Mouse (Mus musculus) frontal cortex, postnatal 36 days (tissue): ENCODE measurements at regions not wholly inside any gene's neighbourhood (a gene's known extent, or its start where the extent isn't known, plus 50 kb on each side); places are given as distances from the start of the nearest gene placed in this dataset.

Experiments used
- DNase-seq, 2 experiments: peaks; one replicate each; pipeline ENCODE4 v3.0.0; 2022; ENCODE audit warnings: low spot score in 2 of 2

DNA sequence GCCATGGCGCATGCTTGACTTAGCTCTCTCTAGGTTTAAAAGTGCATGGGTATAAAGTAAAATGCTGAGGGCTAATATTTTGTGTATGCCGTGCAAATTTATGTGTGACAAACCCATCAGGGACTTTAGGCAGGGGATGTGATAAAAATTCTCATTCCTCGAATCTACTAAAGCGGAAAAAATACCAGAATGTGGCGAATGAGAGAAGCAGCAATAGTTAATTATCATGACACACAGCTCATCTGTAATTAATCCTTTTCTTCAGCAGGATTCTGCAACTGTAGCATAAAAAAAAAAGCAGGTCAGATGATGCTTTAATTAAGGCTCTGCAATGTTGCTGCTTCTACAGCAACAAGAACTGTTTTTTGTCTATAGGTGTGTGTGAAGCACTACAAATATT, 286.6 kb upstream of the Prkd1 start:
- no peak for DNase-seq

DNA sequence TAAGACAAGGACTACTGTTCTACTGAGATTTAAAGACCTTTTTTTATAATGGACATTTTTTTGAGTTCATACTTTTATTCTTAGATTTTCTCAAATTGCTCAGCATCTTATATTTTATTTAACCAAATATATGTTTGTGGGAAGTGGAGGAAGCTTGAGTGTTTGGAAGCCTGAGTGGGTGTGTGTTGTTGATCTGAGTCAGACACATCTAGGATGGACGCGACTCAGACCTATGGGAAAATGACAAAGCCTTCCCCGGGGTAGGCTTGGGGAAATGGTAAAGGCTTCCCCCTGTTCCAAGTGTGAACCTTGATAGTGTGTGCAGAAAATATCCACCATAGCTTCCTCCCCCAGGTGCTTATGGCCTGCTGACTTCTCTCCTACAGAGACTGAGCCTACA, 283.6 kb upstream of the Prkd1 start:
- no peak for DNase-seq

DNA sequence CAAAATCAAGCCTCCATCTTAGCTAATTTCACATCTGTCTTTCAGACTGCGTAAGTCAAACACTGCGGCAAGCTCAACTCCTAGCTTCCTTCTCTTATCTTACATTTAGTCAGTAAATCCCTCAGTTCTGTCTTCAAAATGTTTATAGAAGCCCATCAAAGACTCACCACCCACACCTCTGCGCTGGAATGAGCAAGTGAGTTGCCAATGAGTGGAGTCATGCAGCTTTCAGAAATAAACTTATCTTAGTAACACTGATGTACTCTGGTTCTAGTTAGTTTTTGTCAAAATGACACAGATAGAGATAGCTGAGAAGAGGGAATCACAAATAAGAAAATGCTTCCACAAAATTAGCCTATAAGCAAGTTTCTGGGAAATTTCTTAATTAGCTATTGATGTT, 280.7 kb upstream of the Prkd1 start:
- DNase-seq = peak in 1 of 2 experiments; percentile 21

- DNase-seq = no peak
These were observed 277.3 kb upstream of the Prkd1 start for GRCm38 (mm10) chr12:50926234-50926633.

DNA sequence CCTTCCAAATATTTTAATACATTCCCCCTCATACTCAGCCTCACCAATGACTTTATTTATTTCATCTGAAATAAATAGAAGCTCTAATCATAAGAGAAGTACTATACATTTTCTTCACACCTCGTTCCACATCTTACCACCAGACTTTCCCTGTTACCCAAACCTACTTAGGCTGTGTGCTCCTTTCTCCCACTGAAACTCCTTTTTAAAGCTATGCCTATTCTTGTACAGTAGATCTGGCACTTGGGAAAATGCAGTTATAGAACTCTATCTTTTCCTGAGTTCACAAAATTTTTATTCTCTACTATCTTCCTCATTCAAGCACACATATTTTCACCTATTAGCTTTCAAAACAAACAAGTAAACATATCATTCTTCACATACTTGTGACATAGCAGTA, 272.8 kb upstream of the Prkd1 start:
- DNase-seq = no peak

GRCm38 (mm10) chr12:50899609-50900447, 250.9 kb upstream of the Prkd1 start:
- DNase-seq = no peak

DNA sequence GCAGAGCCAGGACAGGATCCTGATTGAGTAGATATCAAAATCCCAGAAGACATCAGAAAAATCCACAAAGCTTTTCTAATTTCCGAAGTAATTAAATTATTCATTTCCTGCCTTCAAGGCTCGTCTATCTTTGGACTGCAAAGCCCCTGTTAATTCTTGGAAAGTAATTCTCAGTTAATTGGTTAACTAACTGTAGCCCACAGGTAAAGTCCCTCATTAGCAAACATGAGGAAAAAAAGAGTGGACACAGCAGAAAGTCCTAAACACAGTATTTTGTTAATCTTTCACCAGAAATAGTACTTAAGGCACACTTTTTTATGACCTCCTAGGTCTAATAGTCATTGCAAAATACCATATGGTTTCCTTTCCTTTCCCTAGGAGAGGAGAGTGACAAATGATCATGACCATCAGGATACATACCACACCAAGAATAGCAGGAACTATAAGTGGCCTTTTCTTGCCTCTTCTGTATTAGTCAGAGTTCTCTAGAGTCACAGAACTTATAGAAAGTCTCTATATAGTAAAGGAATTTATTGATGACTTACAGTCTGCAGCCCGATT, 248.8 kb upstream of the Prkd1 start:
- no peak for DNase-seq

DNA sequence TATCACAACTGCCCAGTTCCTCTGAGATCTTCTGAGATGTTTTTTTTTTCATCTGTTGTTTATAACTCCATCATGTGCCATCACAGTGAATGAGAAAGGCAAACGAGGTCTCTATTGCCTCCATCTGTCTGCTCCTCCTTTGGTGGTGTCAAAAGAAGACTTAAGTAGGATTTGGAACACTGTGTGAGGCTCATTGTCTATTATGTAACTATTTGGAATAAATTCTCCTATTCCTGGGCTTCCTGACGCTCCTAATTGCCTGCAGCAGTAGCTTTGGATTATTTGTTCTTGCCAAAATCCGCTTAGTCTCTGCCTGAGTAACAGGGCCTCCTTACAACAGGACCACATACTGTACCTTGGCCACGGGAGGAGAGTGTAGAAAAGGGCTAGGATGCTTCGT, 244.7 kb upstream of the Prkd1 start:
- peak in 1 of 2 experiments; percentile 6 for DNase-seq

DNA sequence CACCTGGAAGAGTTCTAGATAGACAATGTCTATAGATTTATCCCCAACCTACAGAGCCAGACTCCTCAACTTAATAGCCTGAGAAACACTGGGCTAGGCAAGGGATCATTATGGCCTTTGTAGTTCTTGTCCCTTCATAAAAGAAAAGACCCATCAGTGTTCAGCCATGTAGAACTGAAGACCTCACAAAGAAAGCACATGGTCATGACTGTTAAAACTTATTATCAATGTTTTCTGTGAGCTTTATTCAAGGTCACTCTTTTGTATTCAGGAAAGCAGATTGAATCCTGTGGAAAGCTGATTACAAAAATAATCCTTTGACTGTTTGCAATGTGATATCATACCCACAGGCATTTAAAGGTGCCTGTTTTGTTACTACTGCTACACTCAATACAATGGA, 226.9 kb upstream of the Prkd1 start:
- DNase-seq = no peak

GRCm38 (mm10) chr12:50874024-50874398, 225.1 kb upstream of the Prkd1 start:
- DNase-seq = no peak

- no peak for DNase-seq
These were observed 224.6 kb upstream of the Prkd1 start for GRCm38 (mm10) chr12:50873390-50874023.

- DNase-seq = no peak
These were observed 202.7 kb upstream of the Prkd1 start for GRCm38 (mm10) chr12:50851644-50852043.

DNA sequence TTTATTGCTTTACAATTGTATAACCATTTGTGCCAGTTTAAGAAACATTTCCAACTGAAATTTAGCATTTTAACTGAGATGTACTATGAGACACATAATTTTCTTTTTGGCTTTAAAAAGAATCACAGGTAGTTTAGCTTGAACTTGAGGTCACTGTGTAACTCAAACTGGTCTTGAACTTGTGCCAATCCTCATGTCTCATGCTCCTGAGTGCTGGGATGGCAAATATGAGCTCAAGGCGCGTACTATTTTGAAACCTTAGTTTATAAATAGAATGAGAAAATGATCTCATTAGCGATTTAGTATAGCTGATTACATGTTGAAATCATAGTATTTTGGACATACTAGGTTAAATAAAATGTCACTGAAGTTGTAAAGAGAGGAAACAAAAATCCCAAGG, 199.1 kb upstream of the Prkd1 start:
- no peak for DNase-seq

- DNase-seq = peak in 1 of 2 experiments; percentile 4
These were observed 193.8 kb upstream of the Prkd1 start for GRCm38 (mm10) chr12:50842744-50843143.

GRCm38 (mm10) chr12:50839391-50839790, 190.5 kb upstream of the Prkd1 start:
- DNase-seq = no peak

DNA sequence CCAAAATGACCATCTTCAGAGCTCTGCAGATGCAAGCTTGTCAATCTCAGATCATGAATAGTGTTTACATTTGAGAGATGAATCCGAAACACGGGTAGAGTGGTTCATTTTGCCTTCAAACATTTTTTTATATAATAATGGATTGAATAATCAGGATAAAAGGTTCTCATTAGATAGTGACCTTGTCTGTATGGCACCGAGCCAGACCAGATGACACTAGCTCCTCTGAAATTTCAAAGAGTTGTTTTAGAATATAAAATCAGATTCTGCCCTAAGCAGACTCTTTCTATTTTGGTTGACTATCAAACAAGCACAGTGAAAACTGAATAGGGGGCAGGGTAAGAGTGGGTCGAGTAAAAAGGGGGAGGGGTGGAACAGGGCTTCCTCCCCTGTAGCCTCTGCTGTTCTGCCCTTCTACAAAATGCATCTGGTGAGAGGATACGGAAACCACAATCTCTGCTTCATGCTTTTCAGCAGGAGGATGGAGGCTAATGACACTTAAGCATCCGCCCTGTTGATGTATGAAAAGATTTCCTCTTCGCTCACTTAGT, 159.9 kb upstream of the Prkd1 start:
- no peak for DNase-seq

GRCm38 (mm10) chr12:50804391-50804790, 155.5 kb upstream of the Prkd1 start:
- DNase-seq = peak in 1 of 2 experiments; percentile 36

DNA sequence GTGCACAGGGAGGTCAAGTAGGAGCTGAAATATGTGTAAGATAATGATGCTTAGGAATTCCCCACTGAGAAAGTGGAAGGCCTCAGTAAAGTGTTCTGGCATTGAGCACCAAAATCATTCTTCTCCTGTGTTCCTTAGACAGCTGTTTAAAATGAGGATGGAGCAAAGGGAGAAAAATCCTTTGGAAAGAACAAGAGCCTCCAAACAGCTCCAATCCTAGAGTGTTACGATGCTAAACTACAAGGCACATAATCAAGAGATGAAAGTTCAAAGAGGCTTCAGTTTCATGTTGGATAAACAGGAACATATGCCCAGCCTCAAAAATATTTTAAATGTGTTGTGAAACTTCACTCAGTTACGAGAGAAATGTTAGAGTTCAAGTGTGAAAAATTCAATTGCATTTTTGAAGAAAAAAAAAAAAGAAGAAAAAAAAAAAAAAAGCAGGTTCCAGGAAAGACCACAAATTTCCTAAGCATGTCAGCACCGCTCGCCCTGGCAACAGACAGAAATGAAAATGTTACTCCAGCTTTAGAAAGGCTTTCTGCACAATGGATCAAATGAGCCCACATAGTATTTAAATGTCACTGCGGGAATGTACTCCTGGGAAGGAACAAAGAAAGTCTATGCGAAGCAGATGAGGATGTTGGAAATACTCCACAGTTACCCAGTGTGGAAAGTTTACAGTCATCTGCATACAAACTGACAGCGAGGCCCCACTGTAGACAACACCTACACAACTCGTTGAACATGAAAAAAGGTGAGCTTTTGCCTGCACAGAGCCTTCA, 116.5 kb upstream of the Prkd1 start:
- peak in 1 of 2 experiments; percentile 26 for DNase-seq

DNA sequence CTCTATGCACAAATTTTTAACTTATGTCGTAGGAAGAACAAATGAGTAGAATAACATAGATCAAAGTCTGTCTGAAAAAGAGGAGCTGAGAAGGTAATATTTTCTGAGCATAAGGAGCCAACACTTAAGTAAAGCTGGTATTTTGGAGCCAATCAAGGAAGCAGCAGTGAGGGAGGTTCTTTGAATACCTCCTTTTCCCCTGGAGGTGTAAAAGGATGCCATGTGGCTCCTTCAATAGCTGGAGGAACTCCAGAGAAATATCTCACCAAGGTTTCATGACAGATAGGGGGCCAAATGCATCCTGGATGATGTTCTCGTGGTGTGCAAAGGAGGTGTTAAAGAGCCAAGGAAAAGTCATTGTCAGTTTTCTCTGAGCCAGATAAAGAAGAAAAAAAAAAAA, 115.6 kb upstream of the Prkd1 start:
- peak; percentile 49 to 55 for DNase-seq

- DNase-seq = peak; percentile 8 to 11
These were observed 85.2 kb upstream of the Prkd1 start for GRCm38 (mm10) chr12:50734135-50734534.

DNA sequence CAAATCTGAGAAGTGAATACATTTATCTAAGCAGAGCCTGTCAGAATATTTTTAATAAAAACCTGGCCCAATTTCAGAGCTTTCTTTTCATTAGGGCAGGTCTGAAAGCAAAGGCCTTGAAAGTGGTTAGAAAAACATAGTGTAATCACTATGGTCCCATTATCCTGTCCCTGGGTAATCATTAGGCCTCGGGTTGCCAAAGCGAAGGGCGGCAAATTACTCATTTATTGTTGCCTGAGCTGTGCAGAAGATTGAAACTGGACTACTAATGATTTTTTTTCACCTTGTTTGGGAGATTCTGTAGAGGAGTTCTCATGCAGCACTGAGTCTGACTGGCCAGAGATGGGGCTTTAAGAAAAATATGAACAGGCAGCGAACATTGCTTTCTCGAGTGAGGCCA, 63.7 kb upstream of the Prkd1 start:
- DNase-seq = no peak
